Mouse (Mus musculus): ENCODE measurements around the gene Cdk5r2. TPM values are rescaled to one million over a fixed set of nuclear protein-coding genes. Genes with fewer than 3 reads are reported as not detected.

Gene Cdk5r2
- polyA plus RNA-seq, 1 experiment from 2014 or later: 0.33 TPM

DNA sequence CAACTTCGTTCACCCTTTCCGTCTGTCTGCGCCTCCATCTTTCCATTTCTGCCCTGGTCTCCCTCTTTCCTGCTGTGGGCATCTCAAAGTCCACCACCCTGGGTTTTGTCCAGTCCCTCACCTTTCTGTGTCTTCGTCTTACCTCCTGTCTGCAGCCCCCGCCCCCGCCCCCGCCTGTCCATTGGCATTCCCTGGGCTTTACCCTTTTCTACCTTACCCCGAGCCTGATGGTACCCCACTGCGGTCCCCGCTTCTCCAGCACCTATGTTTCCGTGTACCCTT lies 1.6 kb downstream of the Cdk5r2 start:
- Histone ChIP-seq H3K27me3 (ENCODE audit: control insufficient read depth, insufficient read depth, low read length) (peaks cover 64% of the 10 kb centered on the region), H3K4me3 (ENCODE audit: low read depth, low read length) (peak overlapping the region; percentile 40; the same call in 1 of the 2 replicates), H3K9ac (replicated peaks; ENCODE audit: low read depth, low read length) (no peak overlapping the region), H3K4me1 (ENCODE audit: control insufficient read depth, insufficient read depth, low read length) (peaks cover 22% of the 10 kb centered on the region), H3K36me3 (ENCODE audit: control insufficient read depth, insufficient read depth, low read length) (no peaks in the 10 kb centered on the region), H3K4me2 (replicated peaks; ENCODE audit: low read depth, low read length) (no peak overlapping the region; the same call in 1 of the 2 replicates), H3K27ac (ENCODE audit: low read length) (no peak overlapping the region), H3K9me3 (ENCODE audit: control insufficient read depth, low read depth, low read length) (no peaks in the 10 kb centered on the region)
- no peak for ATAC-seq (ENCODE audit: insufficient number of reproducible peaks, insufficient read depth, low FRiP score, low read depth)
- 4% methylated on average over 11 of the region's 11 CpGs for WGBS

DNA sequence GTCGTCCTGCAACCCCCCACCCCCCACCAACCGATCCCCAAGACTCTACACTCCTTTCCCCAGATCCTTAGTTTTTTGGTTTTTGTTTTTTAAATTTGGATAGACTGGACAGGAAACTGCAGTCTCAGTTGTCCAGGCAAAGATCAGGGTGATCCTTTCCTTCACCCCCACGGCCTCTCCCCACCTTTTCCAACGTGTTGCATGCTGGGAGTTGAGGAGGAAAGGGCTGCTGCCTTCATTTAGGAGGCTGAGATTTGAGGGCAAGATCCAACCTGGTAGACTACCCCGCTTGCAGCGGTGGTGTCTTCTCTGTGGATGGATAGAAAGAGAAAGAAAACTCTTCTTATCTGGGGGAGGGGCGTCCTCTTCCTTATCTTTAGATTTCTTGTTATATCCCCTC lies 2.1 kb downstream of the Cdk5r2 start:
- Histone ChIP-seq H3K9ac (replicated peaks; ENCODE audit: low read depth, low read length) (no peak overlapping the region), H3K9me3 (ENCODE audit: control insufficient read depth, low read depth, low read length) (no peaks in the 10 kb centered on the region), H3K4me3 (ENCODE audit: low read depth, low read length) (no peak overlapping the region), H3K4me1 (ENCODE audit: control insufficient read depth, insufficient read depth, low read length) (peaks cover 22% of the 10 kb centered on the region), H3K4me2 (replicated peaks; ENCODE audit: low read depth, low read length) (no peak overlapping the region), H3K27ac (ENCODE audit: low read length) (no peak overlapping the region), H3K36me3 (ENCODE audit: control insufficient read depth, insufficient read depth, low read length) (no peaks in the 10 kb centered on the region), H3K27me3 (ENCODE audit: control insufficient read depth, insufficient read depth, low read length) (peaks cover 62% of the 10 kb centered on the region)
- no peak for ATAC-seq (ENCODE audit: insufficient number of reproducible peaks, insufficient read depth, low FRiP score, low read depth)
- 1% methylated on average over 7 of the region's 7 CpGs for WGBS

DNA sequence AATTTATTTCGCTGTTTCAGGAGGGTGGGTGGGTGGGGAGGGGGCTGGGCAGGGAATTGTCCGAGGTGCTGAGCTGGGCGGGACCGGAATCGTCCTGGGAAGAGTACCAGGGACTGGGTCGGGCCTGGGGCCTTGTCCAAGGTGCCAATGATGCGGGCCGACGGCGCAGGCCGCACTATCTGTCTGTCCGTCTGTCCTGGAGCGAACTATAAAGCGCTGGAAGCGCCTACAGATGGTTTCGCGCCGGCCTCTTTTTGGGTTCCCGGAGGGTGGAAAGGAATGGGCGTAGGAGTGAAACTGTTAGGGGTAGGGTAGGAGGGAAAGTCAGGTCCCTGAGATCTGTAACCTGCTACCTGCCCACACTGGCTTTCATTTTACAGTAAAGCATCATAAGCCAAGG lies 2.5 kb downstream of the Cdk5r2 start:
- no peaks in the 10 kb centered on the region for H3K36me3 ChIP-seq (ENCODE audit: control insufficient read depth, insufficient read depth, low read length)
- peaks cover 62% of the 10 kb centered on the region for H3K27me3 ChIP-seq (ENCODE audit: control insufficient read depth, insufficient read depth, low read length)
- 3% methylated on average over 20 of the region's 20 CpGs for WGBS
- no peak overlapping the region for H3K4me2 ChIP-seq (replicated peaks; ENCODE audit: low read depth, low read length)
- H3K4me3 ChIP-seq (ENCODE audit: low read depth, low read length): no peak overlapping the region
- no peak overlapping the region for H3K27ac ChIP-seq (ENCODE audit: low read length)
- peaks cover 22% of the 10 kb centered on the region for H3K4me1 ChIP-seq (ENCODE audit: control insufficient read depth, insufficient read depth, low read length)
- H3K9ac ChIP-seq (replicated peaks; ENCODE audit: low read depth, low read length): no peak overlapping the region
- H3K9me3 ChIP-seq (ENCODE audit: control insufficient read depth, low read depth, low read length): no peaks in the 10 kb centered on the region
- no peak for ATAC-seq (ENCODE audit: insufficient number of reproducible peaks, insufficient read depth, low FRiP score, low read depth)

- 8% methylated on average over 4 of the region's 4 CpGs for WGBS
- Histone ChIP-seq H3K27ac (ENCODE audit: low read length) (no peak overlapping the region), H3K4me3 (ENCODE audit: low read depth, low read length) (peak overlapping the region; percentile 22), H3K9me3 (ENCODE audit: control insufficient read depth, low read depth, low read length) (no peaks in the 10 kb centered on the region), H3K9ac (replicated peaks; ENCODE audit: low read depth, low read length) (no peak overlapping the region), H3K27me3 (ENCODE audit: control insufficient read depth, insufficient read depth, low read length) (peaks cover 62% of the 10 kb centered on the region), H3K4me1 (ENCODE audit: control insufficient read depth, insufficient read depth, low read length) (peaks cover 22% of the 10 kb centered on the region), H3K4me2 (replicated peaks; ENCODE audit: low read depth, low read length) (peak overlapping the region; percentile 49; the same call in 1 of the 2 replicates), H3K36me3 (ENCODE audit: control insufficient read depth, insufficient read depth, low read length) (no peaks in the 10 kb centered on the region)
- ATAC-seq (ENCODE audit: insufficient number of reproducible peaks, insufficient read depth, low FRiP score, low read depth): no peak
Measured at GRCm38 (mm10) chr1:74857677-74858076, 2.9 kb downstream of the Cdk5r2 start.

- ATAC-seq (ENCODE audit: insufficient number of reproducible peaks, insufficient read depth, low FRiP score, low read depth): 0 out of 2 replicates have a peak, but pooled peaks have one; percentile 26
- under 1% methylated on average over 29 of the region's 29 CpGs for whole genome bisulfite sequencing
- peaks cover 22% of the 10 kb centered on the region for H3K4me1 ChIP-seq (ENCODE audit: control insufficient read depth, insufficient read depth, low read length)
Measured at GRCm38 (mm10) chr1:74858171-74858719, 3.5 kb downstream of the Cdk5r2 start.

DNA sequence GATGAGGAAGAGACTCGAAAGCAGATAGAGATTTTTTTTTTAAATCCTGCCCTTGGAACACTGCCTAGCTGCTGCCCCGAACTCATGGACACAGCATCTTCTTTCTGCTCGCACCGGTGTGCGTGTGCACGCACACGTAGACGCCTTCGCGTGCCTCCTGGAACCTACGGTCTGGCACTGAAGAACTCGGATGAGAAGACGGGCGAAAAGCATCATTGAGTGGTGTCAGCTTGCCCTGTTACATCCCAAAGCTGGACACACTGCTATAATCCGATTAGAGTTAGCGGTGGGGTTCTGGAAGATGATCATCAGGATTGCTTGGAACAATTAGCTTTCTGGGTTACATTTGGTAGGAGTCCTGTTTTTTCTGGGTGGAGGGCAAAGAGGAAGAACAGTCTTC lies 4.1 kb downstream of the Cdk5r2 start:
- peak overlapping the region; percentile 22 for H3K4me3 ChIP-seq (ENCODE audit: low read depth, low read length)
- H3K4me2 ChIP-seq (replicated peaks; ENCODE audit: low read depth, low read length): peak overlapping the region; percentile 49
- H3K27me3 ChIP-seq (ENCODE audit: control insufficient read depth, insufficient read depth, low read length): peaks cover 55% of the 10 kb centered on the region
- no peak overlapping the region for H3K9ac ChIP-seq (replicated peaks; ENCODE audit: low read depth, low read length)
- no peaks in the 10 kb centered on the region for H3K9me3 ChIP-seq (ENCODE audit: control insufficient read depth, low read depth, low read length)
- H3K4me1 ChIP-seq (ENCODE audit: control insufficient read depth, insufficient read depth, low read length): peaks cover 22% of the 10 kb centered on the region
- no peak overlapping the region for H3K27ac ChIP-seq (ENCODE audit: low read length)
- H3K36me3 ChIP-seq (ENCODE audit: control insufficient read depth, insufficient read depth, low read length): no peaks in the 10 kb centered on the region
- no peak for ATAC-seq (ENCODE audit: insufficient number of reproducible peaks, insufficient read depth, low FRiP score, low read depth)
- WGBS: 10% methylated on average over 16 of the region's 16 CpGs

More at GRCm38 (mm10) chr1:74858171-74858719, 3.5 kb downstream of the Cdk5r2 start:
- Histone ChIP-seq H3K4me3 (ENCODE audit: low read depth, low read length) (peak overlapping the region; percentile 22), H3K27ac (ENCODE audit: low read length) (no peak overlapping the region), H3K27me3 (ENCODE audit: control insufficient read depth, insufficient read depth, low read length) (peaks cover 59% of the 10 kb centered on the region), H3K9me3 (ENCODE audit: control insufficient read depth, low read depth, low read length) (no peaks in the 10 kb centered on the region), H3K4me2 (replicated peaks; ENCODE audit: low read depth, low read length) (peak overlapping the region; percentile 49), H3K36me3 (ENCODE audit: control insufficient read depth, insufficient read depth, low read length) (no peaks in the 10 kb centered on the region), H3K9ac (replicated peaks; ENCODE audit: low read depth, low read length) (no peak overlapping the region)

GRCm38 (mm10) chr1:74859223-74859984 lies 4.7 kb downstream of the Cdk5r2 start:
- Histone ChIP-seq H3K4me2 (replicated peaks; ENCODE audit: low read depth, low read length) (no peak overlapping the region; the same call in 1 of the 2 replicates), H3K4me3 (ENCODE audit: low read depth, low read length) (no peak overlapping the region), H3K27me3 (ENCODE audit: control insufficient read depth, insufficient read depth, low read length) (peaks cover 50% of the 10 kb centered on the region), H3K9ac (replicated peaks; ENCODE audit: low read depth, low read length) (no peak overlapping the region), H3K36me3 (ENCODE audit: control insufficient read depth, insufficient read depth, low read length) (no peaks in the 10 kb centered on the region), H3K9me3 (ENCODE audit: control insufficient read depth, low read depth, low read length) (no peaks in the 10 kb centered on the region), H3K27ac (ENCODE audit: low read length) (no peak overlapping the region), H3K4me1 (ENCODE audit: control insufficient read depth, insufficient read depth, low read length) (peaks cover 22% of the 10 kb centered on the region)
- WGBS: 40% methylated on average over 6 of the region's 6 CpGs
- no peak for ATAC-seq (ENCODE audit: insufficient number of reproducible peaks, insufficient read depth, low FRiP score, low read depth)

GRCm38 (mm10) chr1:74861783-74862182 lies 7.0 kb downstream of the Cdk5r2 start:
- Histone ChIP-seq H3K9ac (replicated peaks; ENCODE audit: low read depth, low read length) (no peak overlapping the region), H3K9me3 (ENCODE audit: control insufficient read depth, low read depth, low read length) (no peaks in the 10 kb centered on the region), H3K27me3 (ENCODE audit: control insufficient read depth, insufficient read depth, low read length) (peaks cover 31% of the 10 kb centered on the region)

More at GRCm38 (mm10) chr1:74861783-74862182, 7.0 kb downstream of the Cdk5r2 start:
- no peaks in the 10 kb centered on the region for H3K36me3 ChIP-seq (ENCODE audit: control insufficient read depth, insufficient read depth, low read length)
- no peak overlapping the region for H3K4me2 ChIP-seq (replicated peaks; ENCODE audit: low read depth, low read length)
- H3K4me3 ChIP-seq (ENCODE audit: low read depth, low read length): no peak overlapping the region
- no peak overlapping the region for H3K27ac ChIP-seq (ENCODE audit: low read length)
- H3K4me1 ChIP-seq (ENCODE audit: control insufficient read depth, insufficient read depth, low read length): peaks cover 12% of the 10 kb centered on the region
- ATAC-seq (ENCODE audit: insufficient number of reproducible peaks, insufficient read depth, low FRiP score, low read depth): no peak

All from stomach, embryonic 14.5 days (tissue).